Mouse (Mus musculus): Measurements from ENCODE around the gene Tmem269.

The Tmem269 gene

DNA sequence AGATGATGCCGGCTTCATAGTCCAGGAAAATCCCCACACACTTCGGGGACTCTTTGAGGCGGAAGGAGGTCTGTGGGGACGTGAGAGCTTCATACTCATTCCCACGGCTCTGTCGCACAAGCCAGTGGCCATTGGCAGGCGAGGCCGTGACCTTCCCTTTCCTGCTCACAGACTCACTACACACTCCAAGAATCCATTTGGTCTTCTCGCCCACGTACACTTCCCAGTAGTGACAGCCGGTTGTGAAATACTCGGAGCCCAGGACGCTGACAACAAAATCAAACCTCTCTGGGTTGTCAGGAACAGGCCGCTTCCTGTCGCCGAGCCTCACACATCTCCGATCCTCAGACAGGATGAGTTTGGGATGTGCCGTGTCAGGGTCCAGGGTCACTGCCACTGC is 39.7 kb downstream of the Tmem269 start:
- DNase-seq, result no peak

DNA sequence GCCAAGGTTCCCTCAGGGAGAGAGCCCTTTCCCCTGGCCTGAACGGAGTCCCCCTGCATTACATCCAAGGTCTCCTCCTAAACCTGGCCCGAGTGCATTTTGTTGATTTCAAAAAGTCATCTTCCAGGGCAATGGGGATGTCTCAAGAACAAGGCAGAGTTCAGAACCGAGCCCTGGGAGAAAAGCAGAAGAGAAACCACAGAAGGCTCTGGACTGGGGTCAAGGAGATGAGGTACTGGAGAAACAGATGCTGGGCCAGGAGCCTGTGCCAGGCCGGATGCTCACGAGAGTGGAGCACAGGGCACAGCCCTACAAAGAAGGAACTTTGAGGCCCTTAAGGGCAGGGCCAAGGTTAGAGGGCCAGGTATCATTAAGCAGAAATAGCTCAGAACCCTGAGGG is 40.3 kb downstream of the Tmem269 start:
- no peak for DNase-seq

DNA sequence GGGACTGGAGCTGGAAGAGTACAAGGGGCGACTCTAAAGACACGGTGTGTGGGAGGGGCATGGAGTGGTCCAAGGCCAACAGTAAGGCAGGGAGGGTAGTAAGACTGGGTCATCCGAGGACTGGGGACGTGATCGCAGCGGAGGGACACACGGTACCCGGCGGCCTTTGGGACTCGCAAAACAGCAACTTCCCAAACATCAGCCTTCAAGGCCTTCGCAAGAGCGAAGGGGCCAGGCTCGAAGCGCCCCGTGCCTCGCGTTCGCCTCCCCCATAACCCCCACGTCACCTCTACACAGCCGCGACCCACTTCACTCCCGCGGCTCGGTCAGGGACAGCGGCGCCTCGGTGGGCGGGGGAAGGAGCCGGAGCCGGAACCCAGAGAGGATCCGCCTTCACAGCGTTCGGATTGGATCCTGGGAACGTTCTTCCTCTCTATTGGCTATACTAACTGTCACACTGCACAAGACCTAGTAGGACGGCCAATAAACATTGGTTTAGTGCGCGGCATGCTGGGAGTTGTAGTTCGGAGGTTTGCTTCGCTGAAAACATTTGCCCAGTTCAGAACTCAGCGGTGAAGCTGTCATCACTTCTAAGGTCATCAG is 44.1 kb downstream of the Tmem269 start, which contains the start of gene Zfp691:
TSS of gene Zfp691 (minus strand) at position 345 of the 603 bp plus-strand sequence.
- peak; percentile 90 to 92 for DNase-seq

GRCm38 (mm10) chr4:119172919-119173650 is 44.9 kb downstream of the Tmem269 start:
- DNase-seq, result peak in 1 of 2 experiments; percentile 31

DNA sequence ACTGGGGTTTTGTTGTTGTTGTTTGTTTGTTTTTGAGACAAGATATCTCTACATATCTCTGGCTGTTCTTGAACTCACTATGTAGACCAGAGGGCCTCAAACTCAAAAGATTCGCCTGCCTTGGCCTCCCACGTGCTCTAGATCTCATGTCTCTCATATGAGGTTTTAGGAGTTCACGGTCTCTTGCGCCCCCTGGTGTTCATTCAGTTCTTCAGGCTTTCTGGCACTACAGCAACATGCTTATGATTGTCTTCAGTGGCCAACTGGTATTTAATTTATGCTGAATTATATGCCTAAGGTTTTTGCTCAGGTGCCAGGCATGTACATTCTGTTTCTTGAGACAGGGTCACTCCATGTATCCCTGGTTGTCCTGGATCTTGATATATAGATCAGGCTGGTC is 50.4 kb downstream of the Tmem269 start:
- peak; percentile 93 to 95 for DNase-seq

GRCm38 (mm10) chr4:119167068-119167467 is 50.9 kb downstream of the Tmem269 start:
- DNase-seq, result no peak

DNA sequence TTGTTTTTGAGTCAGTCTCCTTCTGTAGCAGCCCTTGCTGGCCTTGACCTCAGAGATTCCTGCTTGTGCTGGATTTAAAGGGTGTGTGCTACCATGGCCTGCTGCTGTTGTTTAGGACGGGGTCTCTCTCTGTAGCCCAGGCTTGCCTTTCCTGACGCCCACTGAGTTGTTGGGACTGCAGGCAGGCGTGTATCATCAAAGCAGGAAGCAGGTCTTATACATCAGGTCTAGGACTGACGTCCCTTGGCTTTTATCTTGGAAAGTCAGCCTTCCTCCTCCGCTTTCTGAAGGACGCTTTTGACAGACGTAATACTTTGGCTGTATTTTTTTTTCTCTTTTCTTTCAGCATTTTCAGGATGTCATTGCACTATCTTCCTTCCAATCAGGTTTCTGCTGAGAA is 52.1 kb downstream of the Tmem269 start:
- DNase-seq, result no peak

GRCm38 (mm10) chr4:119162990-119163389 is 55.0 kb downstream of the Tmem269 start:
- DNase-seq, result no peak

GRCm38 (mm10) chr4:119161358-119161757 is 56.7 kb downstream of the Tmem269 start:
- no peak for DNase-seq

- DNase-seq, result no peak
These were observed 60.1 kb downstream of the Tmem269 start for GRCm38 (mm10) chr4:119157891-119158290.

DNA sequence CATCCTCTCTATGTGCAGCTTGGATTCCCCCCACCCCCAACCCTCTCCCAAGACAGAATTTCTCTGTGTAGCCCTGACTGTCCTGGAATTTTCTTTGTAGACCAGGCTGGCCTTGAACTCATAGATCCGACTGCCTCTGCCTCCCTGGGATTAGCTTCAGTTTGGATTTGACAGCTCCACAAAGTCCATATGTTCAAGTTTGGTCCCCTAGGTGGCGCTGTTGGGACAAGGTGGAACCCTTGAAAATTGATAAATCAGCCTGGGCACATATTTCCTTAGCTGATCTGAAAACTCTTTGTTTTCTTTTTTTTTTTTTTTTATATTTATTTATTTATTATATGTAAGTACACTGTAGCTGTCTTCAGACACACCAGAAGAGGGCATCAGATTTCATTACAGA is 60.8 kb downstream of the Tmem269 start:
- peak; percentile 83 to 85 for DNase-seq
